Mouse (Mus musculus) forebrain, embryonic 16.5 days (tissue): ENCODE measurements around the gene Gm4756. TPM values are rescaled to one million over a fixed set of nuclear protein-coding genes. Genes with fewer than 3 reads are reported as not detected.
"Not testable (repeated sequence)": the region's sequence is repeated elsewhere in the genome, so short reads cannot be mapped to it uniquely, and the experiment has no call there.

ENCODE experiments used
- ATAC-seq: fragments of 200-750 bp; cut with Nextera tagmentation; 2 replicates; pipeline ENCODE4 v1.8.0; 2017; ENCODE audit warnings: mild to moderate bottlenecking, moderate library complexity
- H3K27ac ChIP-seq: fragments of 300-500 bp; sonication (generic); 2 replicates; pipeline ENCODE4 v1.5.1; 2014; ENCODE audit warnings: low read length, control low read depth
- H3K27me3 ChIP-seq: fragments of 300-500 bp; sonication (generic); replicated peaks from 2 replicates; pipeline ENCODE4 v1.6.1; 2014; ENCODE audit warnings: low read length; ENCODE audit not compliant: control insufficient read depth, insufficient read depth
- H3K36me3 ChIP-seq: fragments of 300-500 bp; sonication (generic); 2 replicates; pipeline ENCODE4 v1.6.1; 2014; ENCODE audit not compliant: control insufficient read depth, insufficient read depth
- H3K4me1 ChIP-seq: fragments of 300-500 bp; sonication (generic); replicated peaks from 2 replicates; pipeline ENCODE4 v1.6.1; 2014; ENCODE audit warnings: low read length; ENCODE audit not compliant: control insufficient read depth, insufficient read depth
- H3K4me2 ChIP-seq: fragments of 300-500 bp; sonication (generic); 2 replicates; pipeline ENCODE4 v1.6.1; 2014; ENCODE audit warnings: mild to moderate bottlenecking, low read length, control low read depth
- H3K4me3 ChIP-seq: fragments of 300-500 bp; sonication (generic); replicated peaks from 2 replicates; pipeline ENCODE4 v1.5.1; 2014; ENCODE audit warnings: mild to moderate bottlenecking, low read length, control low read depth
- H3K9ac ChIP-seq: fragments of 300-500 bp; sonication (generic); replicated peaks from 2 replicates; pipeline ENCODE4 v1.6.1; 2014; ENCODE audit warnings: low read depth, low read length, control low read depth
- H3K9me3 ChIP-seq: fragments of 300-500 bp; sonication (generic); 2 replicates; pipeline ENCODE4 v1.6.1; 2016; ENCODE audit warnings: low read length; ENCODE audit not compliant: control insufficient read depth
- WGBS: fragments of 180-500 bp; shearing (Covaris S2); extraction: QIAGEN DNeasy Blood & Tissue Kit; methylation state at CpG from one replicate; pipeline ENCODE4 v1.1.7; 2014; 5-methylcytosine and 5-hydroxymethylcytosine counted together
- polyA plus RNA-seq: library from polyadenylated mRNA; unstranded; fragments of >200 nt; fragmentation: Nextera tagmentation; extraction: Ambion mirVana; gene quantifications from 2 replicates; pipeline ENCODE4 v1.2.1, GENCODE M21; 2015

The Gm4756 gene
- not detected in 2 replicates for polyA plus RNA-seq

GRCm38 (mm10) chr12:72649611-72650330 is at the start of gene Gm4756:
Gm4756 (minus strand) TSS chr12:72649661.
- H3K4me2 ChIP-seq: no peak within 1 kb of the TSS
- no peak within 1 kb of the TSS for H3K27ac ChIP-seq
- no peaks in the 10 kb centered on the region for H3K36me3 ChIP-seq
- WGBS: 79% methylated on average over 11 of the region's 11 CpGs
- H3K9ac ChIP-seq: no peak within 1 kb of the TSS
- H3K9me3 ChIP-seq: no peaks in the 10 kb centered on the region
- H3K27me3 ChIP-seq: no peaks in the 10 kb centered on the region
- no peak within 1 kb of the TSS for H3K4me3 ChIP-seq
- no peak for ATAC-seq
- no peaks in the 10 kb centered on the region for H3K4me1 ChIP-seq

- H3K9me3 ChIP-seq: no peaks in the 10 kb centered on the region
- no peak overlapping the region for H3K27ac ChIP-seq
- no peaks in the 10 kb centered on the region for H3K4me1 ChIP-seq
- ATAC-seq: no peak
- no peaks in the 10 kb centered on the region for H3K27me3 ChIP-seq
- no peak overlapping the region for H3K4me2 ChIP-seq
- H3K4me3 ChIP-seq: no peak overlapping the region
- H3K36me3 ChIP-seq: no peaks in the 10 kb centered on the region
- WGBS: 61% methylated on average over 9 of the region's 9 CpGs
- no peak overlapping the region for H3K9ac ChIP-seq
These were observed 45.5 kb upstream of the Gm4756 start for GRCm38 (mm10) chr12:72694901-72695463.

GRCm38 (mm10) chr12:72694438-72694837 is 45.0 kb upstream of the Gm4756 start:
- Histone ChIP-seq H3K4me1 (no peaks in the 10 kb centered on the region), H3K27ac (no peak overlapping the region), H3K36me3 (no peaks in the 10 kb centered on the region), H3K4me3 (no peak overlapping the region), H3K9me3 (no peaks in the 10 kb centered on the region), H3K9ac (no peak overlapping the region), H3K4me2 (no peak overlapping the region), H3K27me3 (no peaks in the 10 kb centered on the region)
- WGBS: 70% methylated on average over 12 of the region's 12 CpGs
- ATAC-seq: no peak

- Histone ChIP-seq H3K36me3 (no peaks in the 10 kb centered on the region), H3K27ac (no peak overlapping the region), H3K4me3 (no peak overlapping the region), H3K4me2 (no peak overlapping the region), H3K27me3 (no peaks in the 10 kb centered on the region), H3K4me1 (no peaks in the 10 kb centered on the region), H3K9me3 (no peaks in the 10 kb centered on the region), H3K9ac (no peak overlapping the region)
- 45% methylated on average over 6 of the region's 6 CpGs for WGBS
- ATAC-seq: no peak
These were observed 44.4 kb upstream of the Gm4756 start for GRCm38 (mm10) chr12:72693895-72694294.

GRCm38 (mm10) chr12:72688281-72688680 is 38.8 kb upstream of the Gm4756 start:
- 14% methylated on average over 2 of the region's 2 CpGs for WGBS
- H3K4me3 ChIP-seq, H3K9me3 ChIP-seq, H3K27ac ChIP-seq, H3K4me2 ChIP-seq, H3K36me3 ChIP-seq, H3K27me3 ChIP-seq, H3K4me1 ChIP-seq, ATAC-seq, H3K9ac ChIP-seq: not testable (repeated sequence)

- H3K4me3 ChIP-seq, H3K4me2 ChIP-seq, ATAC-seq, H3K27ac ChIP-seq, H3K27me3 ChIP-seq, H3K9me3 ChIP-seq, H3K4me1 ChIP-seq, H3K9ac ChIP-seq, H3K36me3 ChIP-seq: not testable (repeated sequence)
- WGBS: 9% methylated on average over 6 of the region's 6 CpGs
These were observed 38.3 kb upstream of the Gm4756 start for GRCm38 (mm10) chr12:72687741-72688140.

GRCm38 (mm10) chr12:72686566-72686965 is 37.1 kb upstream of the Gm4756 start:
- ATAC-seq: not testable (repeated sequence)

GRCm38 (mm10) chr12:72683612-72684011 is 34.2 kb upstream of the Gm4756 start:
- Histone ChIP-seq H3K9ac (no peak overlapping the region), H3K4me2 (no peak overlapping the region), H3K9me3 (no peaks in the 10 kb centered on the region), H3K27ac (no peak overlapping the region), H3K36me3 (no peaks in the 10 kb centered on the region), H3K27me3 (no peaks in the 10 kb centered on the region), H3K4me3 (no peak overlapping the region), H3K4me1 (no peaks in the 10 kb centered on the region)
- WGBS: 98% methylated on average over 3 of the region's 3 CpGs
- ATAC-seq: no peak

More at GRCm38 (mm10) chr12:72686566-72686965, 37.1 kb upstream of the Gm4756 start:
- not testable (repeated sequence) for H3K27me3 ChIP-seq, H3K4me1 ChIP-seq, H3K27ac ChIP-seq, H3K36me3 ChIP-seq, H3K4me2 ChIP-seq, H3K9ac ChIP-seq, H3K4me3 ChIP-seq, H3K9me3 ChIP-seq
- 74% methylated on average over 4 of the region's 4 CpGs for WGBS

GRCm38 (mm10) chr12:72682511-72683282 is 33.2 kb upstream of the Gm4756 start:
- no peak overlapping the region for H3K27ac ChIP-seq
- H3K36me3 ChIP-seq: no peaks in the 10 kb centered on the region
- 61% methylated on average over 8 of the region's 8 CpGs for WGBS
- no peaks in the 10 kb centered on the region for H3K27me3 ChIP-seq
- H3K4me2 ChIP-seq: no peak overlapping the region
- H3K9ac ChIP-seq: no peak overlapping the region
- no peak for ATAC-seq
- no peak overlapping the region for H3K4me3 ChIP-seq
- no peaks in the 10 kb centered on the region for H3K4me1 ChIP-seq
- H3K9me3 ChIP-seq: no peaks in the 10 kb centered on the region
